Mouse (Mus musculus) heart, postnatal 36 days (tissue): ENCODE measurements around the gene Tfdp2. TPM values are rescaled to one million over a fixed set of nuclear protein-coding genes. Genes with fewer than 3 reads are reported as not detected.
"Not testable (repeated sequence)": the region's sequence is repeated elsewhere in the genome, so short reads cannot be mapped to it uniquely, and the experiment has no call there.

Experiments used
- DNase-seq, 2 experiments: peaks; one replicate each; pipeline ENCODE4 v3.0.0; 2021 to 2022
- intact Hi-C: fragments of 180-260 bp; cut with DNase I; formaldehyde crosslinking; loops from one replicate; pipeline ENCODE4 v1.15.1; 2025
- total RNA-seq, 2 experiments: library from RNA; stranded (reverse); gene quantifications; 2 replicates each; pipeline ENCODE4 v1.2.3; 2021

The Tfdp2 gene
- total RNA-seq = 100 to 1,000 TPM; 107 to 125 TPM

GRCm38 (mm10) chr9:96195885-96196622 is at the start of gene Tfdp2:
TSS of gene Tfdp2 (plus strand) at chr9:96196275.
- intact Hi-C loops = loop anchor here (2.0 to 10.0 kb wide), 2 partner anchors 77 to 919 kb away; partner anchors contain the start of genes Gk5 and Slc25a36
- DNase-seq = peak; percentile 87 to 90

DNA sequence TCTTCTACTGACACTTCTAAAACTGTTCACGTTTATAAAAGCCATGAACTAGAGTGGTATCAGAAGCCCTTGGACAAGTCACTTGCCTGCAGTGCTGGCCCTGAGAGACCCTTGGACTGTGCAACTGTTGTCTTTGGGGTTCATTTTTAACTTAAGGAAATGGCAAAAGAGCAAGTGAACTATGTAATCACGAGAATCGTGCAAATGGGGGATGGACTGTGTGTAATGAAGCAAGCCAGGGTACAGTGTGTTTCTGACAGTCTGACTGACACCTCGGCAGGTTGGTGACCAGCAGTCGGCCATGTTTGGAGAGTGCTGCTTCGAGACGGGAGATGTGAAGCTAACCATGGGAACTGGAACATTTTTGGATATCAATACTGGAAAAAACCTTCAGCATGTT is 43.3 kb upstream of the Tfdp2 start:
- intact Hi-C loops = no loop called here
- no peak for DNase-seq

DNA sequence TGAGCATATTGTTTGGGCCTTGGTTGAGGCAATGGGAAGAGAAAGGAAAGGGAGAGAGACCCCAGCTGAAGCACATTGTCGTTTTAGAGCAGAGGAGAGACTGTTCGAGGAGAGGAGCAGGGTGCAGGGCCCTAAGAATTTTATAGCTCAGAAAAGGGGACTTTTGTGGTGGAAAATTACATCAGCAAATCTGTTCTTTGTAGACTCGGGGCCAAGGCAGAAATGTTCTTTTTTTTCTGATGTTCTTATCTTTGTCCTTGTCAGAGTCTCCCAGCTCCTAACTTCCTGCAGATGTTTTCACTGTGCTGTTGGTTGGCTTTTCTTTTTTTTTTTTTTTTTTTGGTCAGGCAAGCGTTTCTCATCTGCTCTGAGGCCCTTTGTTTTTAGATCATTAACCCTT is 37.6 kb upstream of the Tfdp2 start:
- peak; percentile 23 to 33 for DNase-seq
- intact Hi-C loops = no loop called here

GRCm38 (mm10) chr9:96159047-96159446 is 37.0 kb upstream of the Tfdp2 start:
- intact Hi-C loops = no loop called here
- no peak for DNase-seq

GRCm38 (mm10) chr9:96160767-96161166 is 35.3 kb upstream of the Tfdp2 start:
- peak in 1 of 2 experiments; percentile 11 for DNase-seq
- intact Hi-C loops = loop anchor here (10.0 kb wide), 1 partner anchor 106 kb away; no protein-coding TSS in a partner anchor

- no peak for DNase-seq
- intact Hi-C loops = loop anchor here (10.0 kb wide), 1 partner anchor 108 kb away; no protein-coding TSS in a partner anchor
These were observed 33.7 kb upstream of the Tfdp2 start for GRCm38 (mm10) chr9:96162421-96162820.

DNA sequence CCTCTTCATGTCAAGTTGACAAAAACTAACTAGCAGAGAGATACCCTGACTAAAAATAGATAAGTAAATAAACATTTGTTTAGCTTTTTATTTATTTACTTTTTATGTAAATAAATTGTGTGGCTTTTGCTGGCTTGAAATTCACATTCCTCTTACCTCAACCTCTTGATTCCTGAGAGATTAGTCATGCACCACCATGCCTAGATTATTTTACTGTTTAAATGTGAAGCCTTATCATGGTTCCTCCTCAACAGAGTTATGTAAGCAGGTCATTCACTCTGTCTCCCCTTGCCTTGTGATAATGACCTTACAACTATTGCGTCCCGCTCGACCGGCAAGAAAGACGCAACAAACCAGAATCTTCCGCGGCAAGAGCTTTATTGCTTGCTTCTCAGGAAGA is 32.6 kb upstream of the Tfdp2 start:
- intact Hi-C loops = loop anchor here (10.0 kb wide), 1 partner anchor 109 kb away; no protein-coding TSS in a partner anchor
- no peak for DNase-seq

DNA sequence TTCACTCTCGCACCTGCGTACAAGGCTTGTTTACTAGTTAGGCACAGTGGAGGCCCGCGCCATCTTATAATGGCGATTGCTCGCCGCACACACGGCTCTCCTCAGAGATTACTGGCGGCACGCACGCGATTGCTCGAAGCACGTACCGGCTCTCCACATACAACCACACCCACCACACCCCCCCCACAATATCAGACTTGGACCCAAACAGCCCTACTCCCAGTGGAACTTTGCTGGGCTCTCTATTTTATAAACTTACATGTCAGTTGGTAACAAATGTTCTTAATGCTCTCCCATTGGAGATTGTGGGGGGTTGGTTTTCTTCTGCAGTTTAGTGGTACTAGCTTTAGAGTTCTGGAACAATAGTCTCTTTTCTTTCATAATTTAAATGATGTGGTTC is 32.1 kb upstream of the Tfdp2 start:
- intact Hi-C loops = loop anchor here (10.0 kb wide), 1 partner anchor 109 kb away; no protein-coding TSS in a partner anchor
- DNase-seq = not testable (repeated sequence)

DNA sequence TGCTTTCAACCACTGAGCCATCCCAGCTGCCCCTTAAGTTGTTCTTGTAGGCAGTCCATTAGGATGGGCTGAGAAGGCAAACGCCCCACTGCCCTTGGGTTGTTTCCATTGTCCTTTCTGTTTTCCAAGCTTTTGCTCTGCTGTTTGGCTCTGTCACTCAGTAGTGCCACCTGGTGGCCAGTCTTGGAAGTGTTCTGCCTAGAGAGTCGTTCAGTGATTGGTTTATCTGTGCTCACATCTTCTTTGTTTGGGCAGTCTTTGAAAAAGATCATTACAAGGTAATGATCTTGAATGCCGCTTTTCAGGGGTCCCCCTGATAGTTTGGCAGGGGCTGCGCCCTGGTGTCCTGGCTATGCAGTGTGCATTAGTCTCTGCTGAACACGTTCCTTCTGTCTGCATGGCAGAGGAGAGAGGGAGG is 28.9 kb upstream of the Tfdp2 start:
- peak; percentile 76 to 85 for DNase-seq
- intact Hi-C loops = loop anchor here (10.0 kb wide), 1 partner anchor 112 kb away; no protein-coding TSS in a partner anchor

- DNase-seq = no peak
- intact Hi-C loops = no loop called here
These were observed 25.5 kb upstream of the Tfdp2 start for GRCm38 (mm10) chr9:96170600-96170999.

DNA sequence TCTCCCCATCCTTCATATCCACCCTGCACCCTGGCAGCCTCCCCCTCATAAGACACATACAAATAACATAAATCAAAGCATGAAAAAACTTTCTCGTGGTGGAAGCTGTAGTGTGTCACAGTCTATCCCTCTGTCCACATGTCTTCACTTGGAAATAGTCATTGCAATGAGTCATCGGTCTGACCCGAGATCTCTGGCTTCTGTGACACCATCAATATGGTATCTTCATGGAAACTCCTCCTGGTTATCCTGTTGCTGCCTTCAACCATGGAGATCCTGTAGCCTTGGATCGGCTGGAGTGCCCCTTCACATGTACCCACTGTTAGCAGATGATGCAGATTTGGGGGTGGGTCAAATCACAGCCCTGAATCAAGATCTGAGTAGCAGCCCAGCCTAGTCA is 11.2 kb upstream of the Tfdp2 start:
- intact Hi-C loops = no loop called here
- no peak for DNase-seq

DNA sequence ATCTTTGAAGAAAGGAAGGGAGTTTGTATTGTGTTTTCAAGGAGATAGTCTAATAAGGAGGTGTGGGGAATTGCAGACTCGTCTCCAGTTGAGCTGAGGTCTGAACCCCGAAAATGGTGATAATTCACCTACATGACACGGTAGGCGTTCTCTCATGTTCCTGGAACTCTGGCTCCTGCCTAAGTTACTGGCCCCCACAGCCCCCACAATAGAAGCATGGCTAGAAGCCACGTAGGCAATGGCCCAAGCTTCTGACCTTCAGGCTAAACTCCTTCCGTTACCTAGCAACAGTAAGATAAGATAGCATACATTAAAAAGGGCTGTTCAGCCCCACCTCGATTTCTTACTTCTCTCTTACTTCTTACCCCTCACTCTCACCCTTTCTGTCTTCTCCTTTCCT is 9.4 kb upstream of the Tfdp2 start:
- intact Hi-C loops = no loop called here
- DNase-seq = no peak

DNA sequence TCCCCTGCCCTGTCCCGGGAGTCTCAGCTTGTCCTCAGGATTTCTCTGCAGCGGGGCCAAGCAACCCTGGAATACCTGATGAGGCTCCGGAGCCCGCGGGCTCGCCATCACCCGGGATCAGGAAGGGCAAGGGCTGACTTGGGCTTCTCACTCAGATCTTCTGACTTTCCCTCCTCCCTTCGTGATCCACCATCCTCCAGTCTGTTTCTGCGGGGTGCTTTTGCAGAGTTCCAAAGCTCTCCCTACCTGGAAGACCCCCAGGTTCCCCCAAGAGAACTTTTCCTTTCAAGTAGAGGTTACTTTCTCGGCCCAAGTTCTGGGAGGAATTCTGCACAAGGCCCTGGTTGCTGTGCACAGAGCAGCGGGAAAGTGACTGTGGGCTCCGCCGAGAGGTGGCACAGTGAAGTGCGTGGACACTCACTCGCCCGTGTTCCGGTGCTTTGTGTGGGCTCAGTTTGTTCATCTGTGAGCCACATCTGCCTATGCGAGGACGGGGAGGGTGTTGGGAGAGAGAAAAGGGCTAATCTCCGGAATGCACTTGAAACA is 634 bp downstream of the Tfdp2 start:
- intact Hi-C loops = loop anchor here (2.0 to 10.0 kb wide), 2 partner anchors 78 to 918 kb away; partner anchors contain the start of genes Gk5 and Slc25a36
- peak; percentile 53 to 67 for DNase-seq

DNA sequence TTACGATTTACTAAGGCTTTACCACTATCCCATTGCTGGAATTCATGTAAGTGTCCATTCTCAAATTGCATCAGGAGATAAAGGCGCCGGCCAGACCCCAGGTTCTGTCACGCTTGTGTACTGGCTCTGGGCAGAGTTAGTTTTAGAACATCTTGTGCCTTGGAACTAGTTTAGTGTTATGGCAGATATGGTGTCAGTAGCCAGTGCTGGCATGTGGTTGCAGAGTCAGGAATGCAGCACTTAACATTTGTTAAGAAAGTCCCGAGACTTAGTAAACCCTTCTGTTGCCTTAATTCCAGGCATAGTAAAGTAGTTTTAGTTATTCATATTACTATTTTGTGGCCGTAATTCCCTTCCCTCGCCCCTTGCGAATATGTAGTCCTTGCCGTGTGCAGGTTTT is 1.7 kb downstream of the Tfdp2 start:
- intact Hi-C loops = loop anchor here (2.0 to 10.0 kb wide), 2 partner anchors 79 to 917 kb away; partner anchors contain the start of genes Gk5 and Slc25a36
- peak; percentile 20 to 36 for DNase-seq

DNA sequence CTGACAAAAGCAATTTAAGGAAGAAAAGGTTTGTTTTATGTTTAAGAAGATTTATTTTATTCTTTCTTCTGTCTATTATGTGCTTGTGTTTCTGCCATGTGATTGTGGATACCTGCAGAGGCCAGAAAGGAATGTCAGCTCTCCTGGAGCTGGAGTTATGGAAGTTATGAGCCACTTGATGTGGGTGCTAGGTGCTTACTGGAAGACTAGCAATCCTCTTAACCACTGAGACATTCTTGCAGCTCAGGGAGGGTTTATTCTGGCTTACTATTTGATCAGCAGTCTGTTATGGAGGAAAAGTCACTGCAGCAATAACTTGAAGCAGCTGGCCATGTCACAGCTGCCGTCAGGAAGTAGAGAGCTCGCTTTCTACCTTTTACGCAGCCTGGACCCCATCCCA is 7.6 kb downstream of the Tfdp2 start:
- DNase-seq = no peak
- intact Hi-C loops = no loop called here

- no peak for DNase-seq
- intact Hi-C loops = no loop called here
These were observed 11.4 kb downstream of the Tfdp2 start for GRCm38 (mm10) chr9:96207428-96207827.

DNA sequence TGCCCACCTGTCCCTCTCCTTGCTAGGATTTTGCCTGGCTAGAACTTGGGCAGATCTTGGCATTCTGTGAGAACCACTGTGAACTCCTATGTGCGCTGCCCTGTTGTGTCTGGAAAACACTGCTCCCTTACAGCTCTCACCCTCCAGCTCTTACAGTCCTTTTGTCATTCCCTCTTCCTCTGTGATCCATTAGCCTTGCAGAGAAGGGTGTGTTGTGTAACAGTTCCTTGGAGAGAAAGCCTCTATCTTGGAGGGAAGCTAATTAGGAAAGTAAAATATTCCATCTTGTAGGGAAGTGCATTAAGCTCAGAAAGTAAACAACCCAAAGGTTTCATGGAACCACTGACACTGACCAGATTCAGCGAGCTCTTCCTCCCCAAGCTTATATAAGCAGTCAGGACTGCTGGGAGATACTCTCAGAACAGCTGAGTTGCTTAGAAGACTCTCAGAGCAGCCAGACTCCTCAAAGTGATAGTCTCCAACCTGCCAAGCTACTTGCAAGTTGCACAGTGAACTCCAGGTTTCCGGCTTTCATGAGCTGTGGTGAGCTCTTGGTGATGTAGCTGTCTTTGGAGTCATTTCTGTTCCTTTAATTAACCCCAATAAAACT is 17.1 kb downstream of the Tfdp2 start:
- intact Hi-C loops = no loop called here
- DNase-seq = no peak

- no peak for DNase-seq
- intact Hi-C loops = no loop called here
These were observed 18.1 kb downstream of the Tfdp2 start for GRCm38 (mm10) chr9:96214171-96214570.

- intact Hi-C loops = no loop called here
- no peak for DNase-seq
These were observed 21.2 kb downstream of the Tfdp2 start for GRCm38 (mm10) chr9:96217299-96217698.

DNA sequence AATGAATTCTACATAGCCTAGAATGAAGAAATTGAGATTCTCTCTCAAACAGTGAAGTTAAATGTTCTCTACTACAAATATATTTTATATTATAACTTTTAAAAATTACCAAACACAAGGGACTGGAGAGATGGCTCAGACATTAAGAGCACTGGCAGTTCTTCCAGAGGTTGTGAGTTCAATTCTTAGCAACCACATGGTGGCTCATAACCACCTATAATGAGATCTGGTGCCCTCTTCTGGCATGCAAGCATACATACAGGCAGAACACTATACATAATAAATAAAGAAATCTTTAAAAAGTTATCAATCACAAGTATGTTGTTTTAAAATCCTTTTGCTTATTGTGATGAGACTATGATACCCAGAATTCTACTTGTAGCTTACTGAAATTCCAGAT is 21.7 kb downstream of the Tfdp2 start:
- no peak for DNase-seq

DNA sequence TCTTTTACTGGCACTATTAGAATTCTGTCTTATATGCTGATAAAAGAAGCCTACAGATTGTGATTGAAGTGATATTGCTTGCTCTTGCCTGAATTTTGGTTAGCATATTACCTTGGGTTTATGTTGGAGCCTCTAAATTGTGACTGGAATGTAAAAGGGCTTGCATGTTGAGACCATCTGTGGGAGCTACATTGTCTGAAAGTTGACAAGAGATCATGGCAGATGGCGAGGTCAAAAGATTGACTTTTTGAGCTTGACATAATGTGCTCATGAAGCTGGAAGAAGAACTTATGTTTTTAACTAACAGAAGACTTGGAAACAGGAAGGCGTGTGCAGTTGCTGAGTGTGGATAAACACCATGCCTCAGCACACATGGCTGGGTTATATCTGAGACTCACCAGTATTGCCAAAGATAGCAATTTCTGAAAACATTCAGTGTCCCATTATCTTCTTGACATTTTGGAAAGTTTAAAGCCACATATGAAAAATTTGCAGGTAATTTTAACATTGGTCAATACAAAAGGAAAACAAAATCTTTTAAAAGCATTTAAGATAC is 23.1 kb downstream of the Tfdp2 start:
- intact Hi-C loops = no loop called here
- no peak for DNase-seq

More for the DNA sequence above, 21.7 kb downstream of the Tfdp2 start:
- intact Hi-C loops = no loop called here
